Mouse (Mus musculus) G1E (cell line): ENCODE measurements at regions not wholly inside any gene's neighbourhood (a gene's known extent, or its start where the extent isn't known, plus 50 kb on each side); places are given as distances from the start of the nearest gene placed in this dataset.

ENCODE experiments used
- CTCF ChIP-seq: IDR thresholded peaks from 2 replicates; pipeline ENCODE4 v1.5.1; 2012; ENCODE audit warnings: low read depth, low read length, inconsistent platforms, mixed read lengths
- GATA1 ChIP-seq: IDR thresholded peaks from 2 replicates; pipeline ENCODE4 v1.6.1; 2012; ENCODE audit warnings: borderline replicate concordance, low read length, inconsistent platforms, mixed read lengths
- GATA2 ChIP-seq: IDR thresholded peaks from 2 replicates; pipeline ENCODE4 v1.6.1; 2012; ENCODE audit warnings: low read depth, low read length, inconsistent platforms, borderline replicate concordance
- POLR2AphosphoS5 ChIP-seq: IDR thresholded peaks from 2 replicates; pipeline ENCODE4 v1.6.1; 2012; ENCODE audit warnings: low read depth, low read length, inconsistent platforms; ENCODE audit not compliant: insufficient replicate concordance
- TAL1 ChIP-seq: conservative IDR thresholded peaks from 2 replicates; pipeline ENCODE4 v1.6.1; 2012; ENCODE audit warnings: low read depth, low read length, inconsistent platforms, mixed read lengths

DNA sequence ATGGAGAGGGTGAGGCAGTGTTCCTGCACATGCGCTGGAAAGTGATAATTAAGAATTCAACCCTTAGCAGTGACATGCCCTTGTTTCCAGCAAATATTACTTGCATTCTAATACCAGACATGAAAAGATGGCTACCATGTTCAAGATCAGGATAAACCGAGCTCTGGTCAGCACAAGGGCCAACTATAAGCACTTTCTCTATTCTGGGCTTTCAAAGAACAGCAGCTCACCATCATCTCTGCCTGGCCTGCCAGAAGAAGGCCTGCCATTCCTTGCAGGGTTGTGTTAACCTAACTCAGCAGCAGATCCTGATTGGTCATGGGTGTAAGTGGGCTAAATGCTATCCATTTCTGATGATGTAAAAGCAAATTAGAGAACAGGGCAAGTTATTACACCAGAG lies 558.6 kb upstream of the Zeb2 start:
- no peak for TF ChIP-seq CTCF
- TF ChIP-seq TAL1 = no peak
- no peak for TF ChIP-seq POLR2AphosphoS5
- TF ChIP-seq GATA2 = no peak
- no peak for TF ChIP-seq GATA1
